Mouse (Mus musculus): ENCODE data around the gene Smad1. TPM values are rescaled to one million over a fixed set of nuclear protein-coding genes. Genes with fewer than 3 reads are reported as not detected.

Smad1 gene
- polyA plus RNA-seq, 1 experiment from 2014 or later = 25.4 TPM

GRCm38 (mm10) chr8:79384276-79385271 lies 14.7 kb downstream of the Smad1 start:
- no peak for DNase-seq (ENCODE audit: low spot score)

DNA sequence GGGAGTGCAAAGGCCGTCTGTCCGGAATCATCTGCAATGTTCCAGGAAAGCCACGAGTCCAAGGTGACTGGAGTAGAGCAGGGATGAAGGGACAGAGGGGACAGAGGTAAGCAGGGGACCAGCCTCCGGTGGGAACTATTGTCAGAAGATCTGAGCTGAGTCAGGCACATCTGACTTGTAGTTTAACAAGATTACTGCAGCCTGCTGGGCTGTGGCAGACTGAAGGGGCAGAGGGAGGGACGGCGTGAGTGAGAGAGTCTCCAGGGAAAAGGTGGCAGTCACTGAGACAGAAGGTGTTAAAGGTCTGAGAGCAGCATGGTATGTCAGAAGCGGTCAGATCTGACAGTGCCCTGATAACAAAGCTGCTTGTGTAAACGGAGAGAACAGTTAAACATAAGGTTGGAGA lies 16.5 kb downstream of the Smad1 start:
- no peak for DNase-seq (ENCODE audit: low spot score)

- no peak for DNase-seq (ENCODE audit: low spot score)
These were observed 17.5 kb downstream of the Smad1 start for GRCm38 (mm10) chr8:79381771-79382170.

GRCm38 (mm10) chr8:79380386-79380785 lies 18.9 kb downstream of the Smad1 start:
- no peak for DNase-seq (ENCODE audit: low spot score)

GRCm38 (mm10) chr8:79379971-79380370 lies 19.3 kb downstream of the Smad1 start:
- DNase-seq (ENCODE audit: low spot score) = no peak

- DNase-seq (ENCODE audit: low spot score) = no peak
These were observed 22.7 kb downstream of the Smad1 start for GRCm38 (mm10) chr8:79376648-79377047.

DNA sequence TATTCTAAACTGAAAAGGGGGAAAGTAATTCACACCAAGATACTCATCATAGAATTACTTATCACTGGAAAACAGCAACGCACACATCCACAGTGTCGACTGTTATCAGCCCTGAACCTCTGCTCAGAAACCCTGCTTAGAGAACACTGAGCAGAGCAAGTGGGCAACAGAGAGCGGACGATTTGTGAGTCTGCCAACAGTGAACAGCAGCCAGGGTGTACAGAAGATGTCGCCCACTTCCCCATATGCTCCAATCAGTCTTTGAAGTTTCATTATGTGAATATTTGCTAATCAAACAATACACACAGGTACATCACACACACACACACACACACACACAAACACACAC lies 23.6 kb downstream of the Smad1 start:
- no peak for DNase-seq (ENCODE audit: low spot score)

- no peak for DNase-seq (ENCODE audit: low spot score)
These were observed 24.1 kb downstream of the Smad1 start for GRCm38 (mm10) chr8:79375074-79375774.

- DNase-seq (ENCODE audit: low spot score) = no peak
These were observed 24.9 kb downstream of the Smad1 start for GRCm38 (mm10) chr8:79374410-79374809.

GRCm38 (mm10) chr8:79373563-79373962 lies 25.8 kb downstream of the Smad1 start:
- no peak for DNase-seq (ENCODE audit: low spot score)

GRCm38 (mm10) chr8:79372960-79373359 lies 26.4 kb downstream of the Smad1 start:
- no peak for DNase-seq (ENCODE audit: low spot score)

DNA sequence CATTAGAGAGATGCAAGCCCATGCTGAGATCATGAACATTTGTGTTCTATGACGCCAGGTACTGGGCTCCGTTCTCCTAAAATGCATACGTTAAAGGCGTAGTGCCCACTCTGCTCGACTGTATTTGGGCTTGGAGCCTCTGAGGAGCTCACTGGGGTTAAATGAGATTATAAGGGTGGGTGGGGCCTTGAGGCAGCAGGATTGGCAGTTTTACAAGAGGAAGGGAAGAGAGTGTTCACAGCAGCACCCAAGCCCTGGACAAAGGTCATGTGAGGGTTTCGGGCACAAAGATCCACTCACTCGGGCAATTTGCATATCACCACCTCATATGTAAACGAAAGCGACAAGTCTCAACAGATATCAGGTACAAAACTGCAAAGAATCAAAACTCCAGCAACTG lies 26.8 kb downstream of the Smad1 start:
- DNase-seq (ENCODE audit: low spot score) = no peak

DNA sequence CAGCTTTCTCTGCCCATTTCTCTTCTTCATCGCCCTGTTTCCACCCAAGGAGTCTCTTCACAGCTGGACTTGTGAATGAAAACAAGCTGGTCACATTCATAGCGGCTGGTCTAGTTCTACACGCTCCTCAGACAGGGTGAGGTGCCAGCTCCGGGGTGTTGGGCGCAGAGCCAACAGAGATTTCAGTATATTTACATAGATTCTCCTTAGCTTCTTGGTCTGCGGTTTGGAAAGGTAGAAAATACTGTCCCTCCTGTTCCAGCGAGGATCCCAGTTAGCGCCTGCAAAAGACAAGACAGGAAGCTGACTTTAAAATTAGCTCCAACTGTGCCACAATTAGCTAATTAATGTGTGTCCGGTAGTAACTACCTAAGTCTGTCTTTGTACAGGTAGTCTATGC lies 27.2 kb downstream of the Smad1 start:
- no peak for DNase-seq (ENCODE audit: low spot score)

GRCm38 (mm10) chr8:79370646-79371290 lies 28.6 kb downstream of the Smad1 start:
- no peak for DNase-seq (ENCODE audit: low spot score)

GRCm38 (mm10) chr8:79369163-79369562 lies 30.2 kb downstream of the Smad1 start:
- no peak for DNase-seq (ENCODE audit: low spot score)

DNA sequence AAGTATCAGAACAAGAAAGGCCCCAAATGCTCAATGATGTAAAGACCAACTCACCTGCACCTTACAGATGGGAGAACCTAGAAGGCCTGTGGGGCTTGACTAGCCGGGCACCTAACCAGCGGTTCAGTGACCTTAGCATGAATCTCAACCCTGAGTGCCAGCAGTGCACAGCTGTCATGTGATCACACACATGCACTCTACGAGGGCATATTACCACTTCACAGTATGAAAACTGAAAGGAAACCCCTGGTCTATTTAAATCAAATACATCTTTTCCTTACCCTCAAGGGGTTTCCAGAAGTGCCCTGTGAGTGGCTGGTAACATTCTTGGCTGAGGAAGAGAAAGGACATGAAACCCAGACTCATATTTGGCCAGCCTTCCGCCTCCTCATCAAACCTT lies 31.4 kb downstream of the Smad1 start:
- no peak for DNase-seq (ENCODE audit: low spot score)

DNA sequence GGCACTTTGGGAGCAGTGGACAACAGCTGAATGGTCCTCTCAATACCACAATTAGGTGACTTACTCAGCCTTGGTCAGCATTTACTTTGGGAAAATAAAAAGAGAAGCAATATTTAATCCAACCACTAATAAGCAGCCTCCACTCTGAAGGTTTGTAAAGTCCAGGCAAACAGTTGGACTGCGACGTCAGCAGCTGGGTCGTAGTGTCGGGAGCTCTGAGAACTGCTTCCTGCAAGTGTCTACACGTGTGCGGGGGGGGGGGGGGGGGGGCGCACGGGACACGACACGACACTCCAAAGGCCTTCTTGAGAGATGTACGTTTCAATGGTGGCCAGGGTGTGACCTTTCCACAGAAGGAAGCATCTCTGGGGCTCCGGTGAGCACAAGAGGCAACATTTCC lies 32.0 kb downstream of the Smad1 start:
- DNase-seq (ENCODE audit: low spot score) = no peak

DNA sequence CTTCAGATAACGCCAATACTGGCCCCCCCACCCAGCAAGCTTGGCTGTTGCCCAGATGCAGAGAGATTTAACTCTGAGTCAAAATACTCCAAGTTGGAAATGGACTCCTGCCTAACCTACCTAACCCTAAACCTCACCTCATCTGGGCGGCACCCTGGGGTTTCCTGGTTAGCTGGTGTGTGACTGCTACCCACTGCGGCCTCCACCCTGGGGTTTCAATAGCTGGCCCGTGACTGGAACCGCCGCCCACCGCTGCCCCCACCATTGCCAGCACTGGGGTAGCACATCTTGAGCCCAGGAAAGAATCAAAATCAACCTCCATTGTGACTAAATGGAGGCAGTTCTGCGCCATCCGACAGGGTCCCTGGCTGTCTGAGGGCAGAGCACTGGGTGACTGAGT lies 33.1 kb downstream of the Smad1 start:
- no peak for DNase-seq (ENCODE audit: low spot score)

DNA sequence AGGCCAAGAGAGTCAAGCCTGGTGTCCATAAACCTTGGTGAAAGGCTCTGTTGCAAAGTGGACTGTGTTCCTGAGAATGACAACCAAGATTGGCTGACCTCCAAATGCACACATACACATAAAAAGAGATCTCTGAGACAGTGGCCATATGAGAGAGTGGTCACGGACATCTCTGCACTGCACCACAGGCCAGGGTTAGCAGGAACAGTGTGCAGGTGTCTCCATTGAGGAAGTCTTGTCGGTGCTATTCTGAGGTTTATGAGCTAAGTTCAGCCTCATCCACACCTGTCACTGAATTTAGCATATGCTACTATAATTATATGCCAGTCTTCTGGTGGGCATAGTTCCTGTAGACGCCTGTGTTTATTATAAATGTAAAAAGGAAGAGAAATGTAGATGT lies 33.6 kb downstream of the Smad1 start:
- no peak for DNase-seq (ENCODE audit: low spot score)

GRCm38 (mm10) chr8:79364806-79365205 lies 34.5 kb downstream of the Smad1 start:
- DNase-seq (ENCODE audit: low spot score) = no peak

GRCm38 (mm10) chr8:79362430-79362829 lies 36.9 kb downstream of the Smad1 start:
- DNase-seq (ENCODE audit: low spot score) = no peak

Measured in thymus, postnatal 0 days (tissue).